Mouse (Mus musculus): ENCODE measurements around the gene AW146154. TPM values are rescaled to one million over a fixed set of nuclear protein-coding genes. Genes with fewer than 3 reads are reported as not detected.
"Not testable (repeated sequence)": the region's sequence is repeated elsewhere in the genome, so short reads cannot be mapped to it uniquely, and the experiment has no call there.

Gene AW146154
- polyA plus RNA-seq, 1 experiment = 13.1 TPM

GRCm38 (mm10) chr7:41497871-41498270, 1.8 kb downstream of the AW146154 start:
- H3K36me3 ChIP-seq (ENCODE audit: control insufficient read depth, insufficient read depth, low read length, poor library complexity, severe bottlenecking) = no peaks in the 10 kb centered on the region
- no peaks in the 10 kb centered on the region for H3K9me3 ChIP-seq (replicated peaks; ENCODE audit: control insufficient read depth, insufficient read depth, low read length, poor library complexity, severe bottlenecking)
- H3K9ac ChIP-seq (ENCODE audit: low read depth, poor library complexity, severe bottlenecking) = no peak overlapping the region
- TF ChIP-seq EP300 (IDR thresholded peaks at IDR 0.05; ENCODE audit: insufficient read depth, low read depth, low read length) (no peak), CTCF (IDR thresholded peaks at IDR 0.05; ENCODE audit: low read depth, low read length) (no peak), POLR2A (IDR thresholded peaks at IDR 0.05; ENCODE audit: insufficient read depth, low read length) (no peak)
- no peaks in the 10 kb centered on the region for H3K27me3 ChIP-seq (ENCODE audit: control insufficient read depth, insufficient read depth, low read length, poor library complexity, severe bottlenecking)
- H3K4me1 ChIP-seq (ENCODE audit: control insufficient read depth, insufficient read depth, low read length) = peaks cover 2% of the 10 kb centered on the region
- H3K27ac ChIP-seq (ENCODE audit: insufficient read depth, low read length) = no peak overlapping the region
- no peak overlapping the region for H3K4me3 ChIP-seq (ENCODE audit: low read depth, low read length)

GRCm38 (mm10) chr7:41451864-41452263, 47.8 kb downstream of the AW146154 start:
- TF ChIP-seq EP300 (IDR thresholded peaks at IDR 0.05; ENCODE audit: insufficient read depth, low read depth, low read length) (0 out of 2 replicates have a peak, but pooled peaks have one; percentile 13), POLR2A (IDR thresholded peaks at IDR 0.05; ENCODE audit: insufficient read depth, low read length) (no peak), CTCF (IDR thresholded peaks at IDR 0.05; ENCODE audit: low read depth, low read length) (no peak)
- H3K36me3 ChIP-seq (ENCODE audit: control insufficient read depth, insufficient read depth, low read length, poor library complexity, severe bottlenecking) = no peaks in the 10 kb centered on the region
- H3K27me3 ChIP-seq (ENCODE audit: control insufficient read depth, insufficient read depth, low read length, poor library complexity, severe bottlenecking) = no peaks in the 10 kb centered on the region
- no peaks in the 10 kb centered on the region for H3K4me1 ChIP-seq (ENCODE audit: control insufficient read depth, insufficient read depth, low read length)
- peak overlapping the region; percentile 44 for H3K4me3 ChIP-seq (ENCODE audit: low read depth, low read length)
- H3K9me3 ChIP-seq (replicated peaks; ENCODE audit: control insufficient read depth, insufficient read depth, low read length, poor library complexity, severe bottlenecking) = no peaks in the 10 kb centered on the region
- H3K27ac ChIP-seq (ENCODE audit: insufficient read depth, low read length) = no peak overlapping the region
- H3K9ac ChIP-seq (ENCODE audit: low read depth, poor library complexity, severe bottlenecking) = no peak overlapping the region

GRCm38 (mm10) chr7:41448596-41448995, 51.1 kb downstream of the AW146154 start, which contains the start of gene Vmn2r57:
Gene Vmn2r57 (minus strand): TSS chr7:41448696.
- H3K4me3 ChIP-seq (ENCODE audit: low read depth, low read length); H3K9ac ChIP-seq (ENCODE audit: low read depth, poor library complexity, severe bottlenecking); H3K27me3 ChIP-seq (ENCODE audit: control insufficient read depth, insufficient read depth, low read length, poor library complexity, severe bottlenecking); H3K36me3 ChIP-seq (ENCODE audit: control insufficient read depth, insufficient read depth, low read length, poor library complexity, severe bottlenecking); H3K9me3 ChIP-seq (replicated peaks; ENCODE audit: control insufficient read depth, insufficient read depth, low read length, poor library complexity, severe bottlenecking); H3K27ac ChIP-seq (ENCODE audit: insufficient read depth, low read length); H3K4me1 ChIP-seq (ENCODE audit: control insufficient read depth, insufficient read depth, low read length): not testable (repeated sequence)

Other genes with a start within 250 kb of the AW146154 start
- gene AI987944, start 106.5 kb downstream of the AW146154 start, polyA plus RNA-seq (2011; ENCODE audit: insufficient read depth, insufficient read length, low read depth, missing spikeins) = 13.9 TPM in 2 replicates
- 0.22 and 0.33 TPM in 2 replicates for gene Vmn2r57, start 51.2 kb downstream of the AW146154 start, polyA plus RNA-seq (2011; ENCODE audit: insufficient read depth, insufficient read length, low read depth, missing spikeins)
- gene Gm20449, start 473 bp downstream of the AW146154 start, polyA plus RNA-seq (2011; ENCODE audit: insufficient read depth, insufficient read length, low read depth, missing spikeins) = 0.19 TPM in 1 of 2 replicates, not detected in the other
- 22.2 and 34.6 TPM in 2 replicates for gene Gm6871, start 73.8 kb upstream of the AW146154 start, polyA plus RNA-seq (2011; ENCODE audit: insufficient read depth, insufficient read length, low read depth, missing spikeins)
- gene 2610021A01Rik, start 99.3 kb upstream of the AW146154 start, polyA plus RNA-seq (2011; ENCODE audit: insufficient read depth, insufficient read length, low read depth, missing spikeins) = 50.4 and 62.1 TPM in 2 replicates
- 20.3 and 21.3 TPM in 2 replicates for gene Zfp788, start 133.3 kb upstream of the AW146154 start, polyA plus RNA-seq (2011; ENCODE audit: insufficient read depth, insufficient read length, low read depth, missing spikeins)

Measured in ES-Bruce4 (cell line).